Mouse (Mus musculus) liver (tissue): ENCODE measurements around the gene Eno1.
"Not testable (repeated sequence)": the region's sequence is repeated elsewhere in the genome, so short reads cannot be mapped to it uniquely, and the experiment has no call there.

Source experiments
- DNase-seq: peaks from one replicate; pipeline ENCODE4 v3.0.0-alpha.2; 2020; ENCODE audit warnings: mixed read lengths

Eno1 gene

GRCm38 (mm10) chr4:150282631-150283334, 46.3 kb downstream of the Eno1 start:
- no peak for DNase-seq

GRCm38 (mm10) chr4:150283335-150283638, 46.8 kb downstream of the Eno1 start:
- no peak for DNase-seq

GRCm38 (mm10) chr4:150283993-150284392, 47.5 kb downstream of the Eno1 start:
- DNase-seq: no peak

GRCm38 (mm10) chr4:150286980-150287379, 50.5 kb downstream of the Eno1 start:
- no peak for DNase-seq

GRCm38 (mm10) chr4:150287463-150287862, 50.9 kb downstream of the Eno1 start:
- DNase-seq: not testable (repeated sequence)

- DNase-seq: no peak
These were observed 55.4 kb downstream of the Eno1 start for GRCm38 (mm10) chr4:150291900-150292299.

- DNase-seq: no peak
These were observed 58.3 kb downstream of the Eno1 start for GRCm38 (mm10) chr4:150294870-150295269.

GRCm38 (mm10) chr4:150295966-150296365, 59.4 kb downstream of the Eno1 start:
- no peak for DNase-seq
